Mouse (Mus musculus) heart, embryonic 16.5 days (tissue): ENCODE data around the gene Tyrp1. TPM values are rescaled to one million over a fixed set of nuclear protein-coding genes. Genes with fewer than 3 reads are reported as not detected.

Experiments used
- ATAC-seq: fragments of 200-750 bp; cut with Nextera tagmentation; replicated peaks from 2 replicates; pipeline ENCODE4 v1.8.0; 2017; ENCODE audit warnings: moderate number of reproducible peaks; ENCODE audit not compliant: insufficient read depth, low FRiP score; ENCODE audit errors: extremely low read depth
- H3K27ac ChIP-seq: fragments of 300-500 bp; sonication (generic); 2 replicates; pipeline ENCODE4 v1.5.1; 2014; ENCODE audit warnings: mild to moderate bottlenecking, low read length, control low read depth, moderate library complexity
- H3K27me3 ChIP-seq: fragments of 300-500 bp; sonication (generic); 2 replicates; pipeline ENCODE4 v1.6.1; 2014; ENCODE audit warnings: low read length, mixed read lengths; ENCODE audit not compliant: control insufficient read depth, insufficient read depth
- H3K36me3 ChIP-seq: fragments of 300-500 bp; sonication (generic); 2 replicates; pipeline ENCODE4 v1.6.1; 2014; ENCODE audit not compliant: control insufficient read depth, insufficient read depth
- H3K4me1 ChIP-seq: fragments of 300-500 bp; sonication (generic); 2 replicates; pipeline ENCODE4 v1.6.1; 2014; ENCODE audit warnings: low read length, mixed read lengths; ENCODE audit not compliant: control insufficient read depth, insufficient read depth
- H3K4me2 ChIP-seq: fragments of 300-500 bp; sonication (generic); 2 replicates; pipeline ENCODE4 v1.6.1; 2014; ENCODE audit warnings: low read depth, mild to moderate bottlenecking, control low read depth, low read length
- H3K4me3 ChIP-seq: fragments of 300-500 bp; sonication (generic); 2 replicates; pipeline ENCODE4 v1.5.1; 2014; ENCODE audit warnings: mild to moderate bottlenecking, control low read depth, low read length
- H3K9ac ChIP-seq: fragments of 300-500 bp; sonication (generic); 2 replicates; pipeline ENCODE4 v1.6.1; 2014; ENCODE audit warnings: low read length, control low read depth
- H3K9me3 ChIP-seq: fragments of 300-500 bp; sonication (generic); replicated peaks from 2 replicates; pipeline ENCODE4 v1.6.1; 2016; ENCODE audit warnings: low read length; ENCODE audit not compliant: control insufficient read depth
- WGBS: fragments of 180-500 bp; shearing (Covaris S2); extraction: QIAGEN DNeasy Blood & Tissue Kit; methylation state at CpG from one replicate; pipeline ENCODE4 v1.1.7; 2014; 5-methylcytosine and 5-hydroxymethylcytosine counted together
- polyA plus RNA-seq: library from polyadenylated mRNA; unstranded; fragments of >200 nt; fragmentation: Nextera tagmentation; extraction: Ambion mirVana; gene quantifications from 2 replicates; pipeline ENCODE4 v1.2.1, GENCODE M21; 2015

Tyrp1 gene
- polyA plus RNA-seq, result 0.07 and 0.47 TPM in 2 replicates

GRCm38 (mm10) chr4:80834050-80834449, at the start of gene Tyrp1:
Gene Tyrp1, plus strand, starts transcription at chr4:80834123.
- no peak within 1 kb of the TSS for H3K9ac ChIP-seq
- WGBS, result 40% methylated on average over 3 of the region's 3 CpGs
- no peaks in the 10 kb centered on the region for H3K9me3 ChIP-seq

DNA sequence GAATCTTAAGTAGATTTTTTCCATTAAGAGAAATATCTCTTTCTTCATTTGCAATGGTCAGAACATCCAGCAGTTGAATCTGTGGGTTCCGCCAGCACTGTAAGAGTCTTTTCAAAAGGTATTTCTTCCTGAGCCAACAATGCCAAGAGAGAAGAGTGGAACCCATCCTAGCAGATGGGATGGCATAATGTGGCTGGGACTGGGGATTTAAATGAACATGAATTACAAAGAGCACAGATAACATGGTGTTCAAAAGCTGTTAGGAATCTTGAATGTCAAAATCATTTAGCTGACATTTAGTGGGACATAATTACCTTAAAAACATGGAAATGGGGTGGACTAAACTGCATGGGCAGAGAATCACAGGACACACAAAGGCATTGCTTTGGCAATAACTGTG, 45.6 kb upstream of the Tyrp1 start:
- WGBS, result 88% methylated on average over 1 of the region's 1 CpGs
- ATAC-seq, result no peak

More at GRCm38 (mm10) chr4:80834050-80834449, at the start of gene Tyrp1:
- ATAC-seq, result no peak
- Histone ChIP-seq H3K36me3 (no peaks in the 10 kb centered on the region), H3K27me3 (no peaks in the 10 kb centered on the region), H3K4me3 (no peak within 1 kb of the TSS), H3K4me2 (no peak within 1 kb of the TSS), H3K4me1 (no peaks in the 10 kb centered on the region), H3K27ac (no peak within 1 kb of the TSS)

DNA sequence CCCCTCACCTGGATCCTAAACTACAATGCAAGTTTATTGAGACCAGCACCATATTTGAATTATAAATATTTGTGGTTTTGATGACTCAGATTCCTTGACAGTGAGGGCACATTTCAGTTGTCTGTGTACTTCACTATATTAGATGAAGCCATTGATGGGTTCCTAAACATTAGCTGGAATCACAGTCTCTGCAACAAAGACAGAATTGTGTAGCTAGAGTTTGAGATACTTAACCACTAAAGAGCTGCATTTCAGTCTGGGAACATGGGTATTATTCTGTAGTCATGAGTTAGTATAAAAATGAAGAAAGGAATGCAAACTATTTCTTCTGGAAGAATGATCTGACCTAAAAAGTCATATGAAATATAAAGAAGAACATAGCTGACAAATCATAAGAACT, 14.4 kb upstream of the Tyrp1 start:
- no peaks in the 10 kb centered on the region for H3K9me3 ChIP-seq
- H3K4me2 ChIP-seq, result no peak overlapping the region
- ATAC-seq, result no peak
- H3K27ac ChIP-seq, result no peak overlapping the region
- H3K4me1 ChIP-seq, result no peaks in the 10 kb centered on the region
- no peaks in the 10 kb centered on the region for H3K36me3 ChIP-seq
- no peak overlapping the region for H3K4me3 ChIP-seq
- no peak overlapping the region for H3K9ac ChIP-seq
- H3K27me3 ChIP-seq, result no peaks in the 10 kb centered on the region

More for the DNA sequence above, 45.6 kb upstream of the Tyrp1 start:
- Histone ChIP-seq H3K9me3 (no peaks in the 10 kb centered on the region), H3K36me3 (no peaks in the 10 kb centered on the region), H3K27ac (no peak overlapping the region), H3K4me1 (no peaks in the 10 kb centered on the region), H3K4me3 (no peak overlapping the region), H3K27me3 (no peaks in the 10 kb centered on the region), H3K4me2 (no peak overlapping the region), H3K9ac (no peak overlapping the region)

GRCm38 (mm10) chr4:80821945-80822344, 12.0 kb upstream of the Tyrp1 start:
- no peak for ATAC-seq
- H3K9me3 ChIP-seq, result no peaks in the 10 kb centered on the region
- no peak overlapping the region for H3K9ac ChIP-seq
- H3K27ac ChIP-seq, result no peak overlapping the region
- no peak overlapping the region for H3K4me2 ChIP-seq
- 76% methylated on average over 3 of the region's 3 CpGs for WGBS
- no peaks in the 10 kb centered on the region for H3K36me3 ChIP-seq
- no peak overlapping the region for H3K4me3 ChIP-seq
- H3K4me1 ChIP-seq, result no peaks in the 10 kb centered on the region
- H3K27me3 ChIP-seq, result no peaks in the 10 kb centered on the region

GRCm38 (mm10) chr4:80828232-80828631, 5.7 kb upstream of the Tyrp1 start:
- ATAC-seq, result no peak
- H3K4me2 ChIP-seq, result no peak overlapping the region
- no peaks in the 10 kb centered on the region for H3K9me3 ChIP-seq

GRCm38 (mm10) chr4:80839317-80839716, 5.4 kb downstream of the Tyrp1 start:
- H3K36me3 ChIP-seq, result no peaks in the 10 kb centered on the region
- ATAC-seq, result no peak
- H3K9ac ChIP-seq, result no peak overlapping the region
- H3K4me3 ChIP-seq, result no peak overlapping the region
- H3K4me2 ChIP-seq, result no peak overlapping the region
- no peaks in the 10 kb centered on the region for H3K4me1 ChIP-seq
- no peak overlapping the region for H3K27ac ChIP-seq
- H3K9me3 ChIP-seq, result no peaks in the 10 kb centered on the region
- H3K27me3 ChIP-seq, result no peaks in the 10 kb centered on the region
- WGBS, result 66% methylated on average over 4 of the region's 4 CpGs

More at GRCm38 (mm10) chr4:80828232-80828631, 5.7 kb upstream of the Tyrp1 start:
- 49% methylated on average over 2 of the region's 2 CpGs for WGBS
- Histone ChIP-seq H3K27me3 (no peaks in the 10 kb centered on the region), H3K4me1 (no peaks in the 10 kb centered on the region), H3K36me3 (no peaks in the 10 kb centered on the region), H3K27ac (no peak overlapping the region), H3K4me3 (no peak overlapping the region), H3K9ac (no peak overlapping the region)

DNA sequence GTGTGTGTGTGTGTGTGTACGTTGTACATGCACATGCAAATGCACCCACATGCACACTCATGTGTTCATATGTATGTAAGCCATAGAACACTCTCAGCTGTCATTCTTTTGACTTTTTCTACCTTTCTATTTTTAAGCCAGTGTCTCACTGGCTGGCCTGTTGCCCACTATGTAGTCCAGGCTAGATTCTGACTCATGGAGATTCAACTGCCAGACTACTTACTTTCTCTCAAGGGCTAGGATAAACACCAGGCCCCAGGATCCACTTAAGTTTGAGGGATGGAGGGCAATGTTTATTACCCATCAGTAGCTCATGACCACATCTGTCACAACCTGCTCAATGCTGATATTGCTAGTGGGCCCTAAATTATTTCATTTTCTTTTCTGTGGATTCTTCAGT, 8.1 kb downstream of the Tyrp1 start:
- H3K27me3 ChIP-seq, result no peaks in the 10 kb centered on the region
- no peaks in the 10 kb centered on the region for H3K9me3 ChIP-seq
- H3K4me3 ChIP-seq, result no peak overlapping the region
- 79% methylated on average over 1 of the region's 1 CpGs for WGBS
- ATAC-seq, result no peak
- H3K27ac ChIP-seq, result no peak overlapping the region
- no peak overlapping the region for H3K4me2 ChIP-seq
- H3K4me1 ChIP-seq, result no peaks in the 10 kb centered on the region
- H3K36me3 ChIP-seq, result no peaks in the 10 kb centered on the region
- H3K9ac ChIP-seq, result no peak overlapping the region

DNA sequence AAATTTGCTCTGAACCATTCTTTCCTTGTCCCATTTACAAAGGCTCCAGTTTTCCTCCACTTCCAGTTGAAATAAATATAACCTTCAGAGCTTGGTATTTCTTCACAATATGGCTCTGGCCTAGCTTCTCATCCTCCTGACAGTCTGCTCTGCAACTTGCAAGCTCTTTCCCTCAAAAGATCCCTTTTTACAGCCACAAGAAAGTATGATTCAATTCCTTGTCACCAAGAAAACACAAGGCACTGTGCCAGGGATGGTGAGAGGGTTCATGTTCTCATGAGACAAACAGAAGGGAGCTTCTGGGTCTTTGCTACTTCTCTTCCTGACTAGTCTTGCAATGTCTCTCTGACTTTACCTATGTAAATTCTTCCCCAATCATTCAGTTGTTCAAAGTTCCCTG, 9.8 kb downstream of the Tyrp1 start:
- Histone ChIP-seq H3K9me3 (no peaks in the 10 kb centered on the region), H3K4me2 (no peak overlapping the region), H3K27me3 (no peaks in the 10 kb centered on the region), H3K9ac (no peak overlapping the region), H3K4me3 (no peak overlapping the region), H3K4me1 (no peaks in the 10 kb centered on the region), H3K27ac (no peak overlapping the region), H3K36me3 (no peaks in the 10 kb centered on the region)
- no peak for ATAC-seq

DNA sequence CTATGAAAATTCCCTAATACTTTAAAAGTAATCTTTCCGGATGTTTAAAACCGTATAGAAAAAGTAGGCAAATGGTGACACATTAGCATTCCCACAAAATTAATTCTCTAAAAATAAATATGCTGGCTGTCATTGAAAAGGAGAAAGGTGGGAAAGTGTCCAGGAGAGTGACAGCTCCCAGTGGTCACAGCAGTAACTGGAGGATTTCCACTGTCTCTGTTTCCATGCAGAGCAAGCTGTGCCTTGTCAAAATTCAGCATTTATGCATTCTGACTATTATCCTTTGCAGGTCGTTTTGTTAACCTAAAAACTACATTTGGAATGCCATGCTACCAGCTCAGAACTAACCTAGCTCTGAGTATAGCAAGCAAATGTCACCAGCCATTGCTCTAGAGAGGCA, 12.1 kb downstream of the Tyrp1 start:
- Histone ChIP-seq H3K9me3 (no peaks in the 10 kb centered on the region), H3K4me3 (no peak overlapping the region), H3K4me1 (no peaks in the 10 kb centered on the region), H3K36me3 (no peaks in the 10 kb centered on the region), H3K27ac (no peak overlapping the region), H3K9ac (no peak overlapping the region), H3K4me2 (no peak overlapping the region), H3K27me3 (no peaks in the 10 kb centered on the region)
- no peak for ATAC-seq
- WGBS, result 63% methylated on average over 3 of the region's 3 CpGs
